Mouse (Mus musculus) urinary bladder, postnatal 10 days (tissue): ENCODE measurements at regions not wholly inside any gene's neighbourhood (a gene's known extent, or its start where the extent isn't known, plus 50 kb on each side); places are given as distances from the start of the nearest gene placed in this dataset.

Source experiments
- DNase-seq: peaks from one replicate; pipeline ENCODE4 v3.0.0; 2022; ENCODE audit warnings: low spot score

- DNase-seq, result no peak
Observed at GRCm38 (mm10) chr10:39250039-39250438, 86.4 kb upstream of the Ccn6 start.

GRCm38 (mm10) chr10:39248486-39248885, 84.9 kb upstream of the Ccn6 start:
- no peak for DNase-seq

- DNase-seq, result no peak
Observed at GRCm38 (mm10) chr10:39246984-39247383, 83.4 kb upstream of the Ccn6 start.

- no peak for DNase-seq
Observed at GRCm38 (mm10) chr10:39245141-39245540, 81.5 kb upstream of the Ccn6 start.

GRCm38 (mm10) chr10:39244061-39244460, 80.5 kb upstream of the Ccn6 start:
- no peak for DNase-seq

- no peak for DNase-seq
Observed at GRCm38 (mm10) chr10:39242398-39242797, 78.8 kb upstream of the Ccn6 start.

GRCm38 (mm10) chr10:39241922-39242321, 78.3 kb upstream of the Ccn6 start:
- no peak for DNase-seq

GRCm38 (mm10) chr10:39241486-39241885, 77.9 kb upstream of the Ccn6 start:
- no peak for DNase-seq

GRCm38 (mm10) chr10:39240966-39241365, 77.4 kb upstream of the Ccn6 start:
- DNase-seq, result no peak

GRCm38 (mm10) chr10:39240178-39240791, 76.7 kb upstream of the Ccn6 start:
- DNase-seq, result no peak

- peak; percentile 31 for DNase-seq
Observed at GRCm38 (mm10) chr10:39239498-39240177, 76.0 kb upstream of the Ccn6 start.

GRCm38 (mm10) chr10:39238596-39238995, 75.0 kb upstream of the Ccn6 start:
- no peak for DNase-seq

- DNase-seq, result no peak
Observed at GRCm38 (mm10) chr10:39237549-39237948, 74.0 kb upstream of the Ccn6 start.

GRCm38 (mm10) chr10:39233926-39234450, 70.4 kb upstream of the Ccn6 start:
- DNase-seq, result no peak

GRCm38 (mm10) chr10:39233191-39233590, 69.6 kb upstream of the Ccn6 start:
- DNase-seq, result no peak

GRCm38 (mm10) chr10:39230634-39231410, 67.2 kb upstream of the Ccn6 start:
- no peak for DNase-seq

GRCm38 (mm10) chr10:39229233-39229632, 65.6 kb upstream of the Ccn6 start:
- DNase-seq, result no peak

- DNase-seq, result no peak
Observed at GRCm38 (mm10) chr10:39228027-39228426, 64.4 kb upstream of the Ccn6 start.

GRCm38 (mm10) chr10:39227499-39227942, 63.9 kb upstream of the Ccn6 start:
- DNase-seq, result no peak

GRCm38 (mm10) chr10:39226518-39226917, 62.9 kb upstream of the Ccn6 start:
- DNase-seq, result no peak

- no peak for DNase-seq
Observed at GRCm38 (mm10) chr10:39224449-39225094, 61.0 kb upstream of the Ccn6 start.

GRCm38 (mm10) chr10:39221028-39221427, 57.4 kb upstream of the Ccn6 start:
- DNase-seq, result no peak
